Mouse (Mus musculus) myocyte (in vitro differentiated cells): ENCODE results near the gene Irgm2.

Source experiments
- CEBPB ChIP-seq: IDR thresholded peaks from 2 replicates; pipeline ENCODE4 v1.6.1; 2011; ENCODE audit warnings: mild to moderate bottlenecking, moderate library complexity; ENCODE audit not compliant: poor library complexity, insufficient read depth, severe bottlenecking
- E2F4 ChIP-seq: IDR thresholded peaks from one replicate; pipeline ENCODE4 v1.6.1; 2011; ENCODE audit warnings: mild to moderate bottlenecking, control low read depth, moderate library complexity; ENCODE audit not compliant: insufficient read depth
- MAX ChIP-seq: IDR thresholded peaks from one replicate; pipeline ENCODE4 v1.6.1; 2011; ENCODE audit warnings: low read depth, mild to moderate bottlenecking, control low read depth
- MYOD1 ChIP-seq, 3 experiments: IDR thresholded peaks; one replicate each; pipeline ENCODE4 v1.6.1; 2011; ENCODE audit warnings: control low read depth in 2 of 3, low read depth in 2 of 3, mild to moderate bottlenecking in 2 of 3, moderate library complexity in 1 of 3; ENCODE audit not compliant: insufficient read length in 2 of 3, control insufficient read depth in 1 of 3
- MYOG ChIP-seq, 3 experiments: IDR thresholded peaks; one replicate each; pipeline ENCODE4 v1.6.1; 2011; ENCODE audit warnings: control low read depth in 2 of 3, low read depth in 2 of 3, mild to moderate bottlenecking in 2 of 3; ENCODE audit not compliant: insufficient read length in 2 of 3, control insufficient read depth in 1 of 3, insufficient read depth in 1 of 3
- POLR2A ChIP-seq: IDR thresholded peaks from one replicate; pipeline ENCODE4 v1.6.1; 2011; ENCODE audit warnings: low read depth, mild to moderate bottlenecking, control low read depth, moderate library complexity; ENCODE audit not compliant: insufficient read length
- POLR2AphosphoS2 ChIP-seq: IDR thresholded peaks from one replicate; pipeline ENCODE4 v1.6.1; 2011; ENCODE audit warnings: low read depth, control low read depth; ENCODE audit not compliant: insufficient read length
- REST ChIP-seq: IDR thresholded peaks from one replicate; pipeline ENCODE4 v1.6.1; 2011; ENCODE audit warnings: mild to moderate bottlenecking, control low read depth, moderate library complexity; ENCODE audit not compliant: insufficient read depth, insufficient read length
- SRF ChIP-seq: IDR thresholded peaks from one replicate; pipeline ENCODE4 v1.6.1; 2011; ENCODE audit warnings: low read depth; ENCODE audit not compliant: control insufficient read depth, insufficient read length
- TCF12 ChIP-seq: IDR thresholded peaks from one replicate; pipeline ENCODE4 v1.6.1; 2011; ENCODE audit warnings: mild to moderate bottlenecking, control low read depth; ENCODE audit not compliant: poor library complexity, insufficient read depth, severe bottlenecking
- TCF3 ChIP-seq: IDR thresholded peaks from one replicate; pipeline ENCODE4 v1.6.1; 2011; ENCODE audit warnings: low read depth, control low read depth; ENCODE audit not compliant: insufficient read length
- USF1 ChIP-seq: IDR thresholded peaks from one replicate; pipeline ENCODE4 v1.6.1; 2011; ENCODE audit warnings: low read depth, mild to moderate bottlenecking, control low read depth, moderate library complexity

DNA sequence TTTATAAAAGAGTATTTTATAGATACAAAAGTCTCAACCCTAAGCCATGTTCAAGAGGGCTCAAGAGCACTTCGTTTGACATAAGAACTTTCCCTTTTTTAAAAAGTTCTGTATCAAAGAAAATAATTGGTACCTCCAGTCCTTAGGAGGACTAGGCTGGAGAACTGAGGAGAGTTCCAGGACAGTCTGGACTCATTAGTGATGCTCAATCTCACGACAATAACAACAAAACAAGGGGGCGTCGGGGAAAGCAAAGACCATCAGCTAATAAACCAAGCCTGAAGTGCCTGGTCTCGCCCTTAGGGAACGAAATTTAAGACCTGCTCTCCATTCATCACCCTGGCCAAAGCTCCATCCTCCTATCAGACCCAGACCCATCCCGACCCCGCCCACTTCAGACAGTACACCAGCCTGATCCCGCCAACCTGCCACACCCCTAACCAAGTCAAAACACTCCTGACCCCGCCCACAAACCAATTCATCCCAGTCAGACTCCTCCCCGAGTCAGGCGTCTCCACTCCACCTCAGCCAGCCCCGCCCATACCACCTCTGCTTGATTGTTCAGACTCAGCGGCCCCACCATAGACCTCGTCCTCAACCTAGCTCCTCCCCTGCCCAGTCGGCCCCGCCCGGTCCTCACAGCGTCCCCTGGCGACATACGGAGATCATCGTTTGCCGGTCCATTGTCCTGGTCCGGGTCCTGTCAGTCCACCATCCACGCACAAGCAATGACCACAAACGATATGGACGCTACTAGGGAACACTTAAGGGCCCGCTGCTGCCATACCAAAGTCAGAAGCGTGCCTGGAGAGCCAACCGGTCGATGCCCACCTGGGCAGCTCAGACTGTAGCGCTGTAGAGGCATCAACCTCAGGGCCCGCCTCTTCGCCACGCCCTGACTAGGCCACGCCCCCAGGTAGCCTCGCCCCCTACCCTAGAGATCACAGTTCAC lies 39.7 kb downstream of the Irgm2 start:
- TF ChIP-seq USF1 (no peak), TCF12 (no peak), POLR2A (no peak), E2F4 (no peak), MAX (no peak), TCF3 (no peak), POLR2AphosphoS2 (no peak), CEBPB (no peak), MYOD1 (IDR thresholded peaks at IDR 0.05; ENCODE audit: control insufficient read depth in 1 of 3, insufficient read length in 2 of 3, low read depth in 2 of 3) (no peak), REST (no peak), SRF (no peak), MYOG (IDR thresholded peaks at IDR 0.05; ENCODE audit: control insufficient read depth in 1 of 3, insufficient read depth in 1 of 3, insufficient read length in 2 of 3, low read depth in 2 of 3) (no peak)
